Mouse (Mus musculus) forebrain, embryonic 14.5 days (tissue): ENCODE measurements around the gene Dok1. TPM values are rescaled to one million over a fixed set of nuclear protein-coding genes. Genes with fewer than 3 reads are reported as not detected.

Experiments used
- ATAC-seq: fragments of 200-750 bp; cut with Nextera tagmentation; 2 replicates; pipeline ENCODE4 v1.8.0; 2017; ENCODE audit warnings: mild to moderate bottlenecking, moderate library complexity
- DNase-seq: peaks from one replicate; pipeline ENCODE4 v3.0.0-alpha.2; 2015; ENCODE audit warnings: low spot score
- H3K27ac ChIP-seq: fragments of 300-500 bp; sonication (generic); 2 replicates; pipeline ENCODE4 v1.5.1; 2014; ENCODE audit warnings: low read depth, mild to moderate bottlenecking, control low read depth, low read length, moderate library complexity
- H3K27me3 ChIP-seq: fragments of 300-500 bp; sonication (generic); replicated peaks from 2 replicates; pipeline ENCODE4 v1.6.1; 2014; ENCODE audit warnings: low read length, control low read depth, mixed read lengths; ENCODE audit not compliant: control insufficient read depth, insufficient read depth
- H3K36me3 ChIP-seq: fragments of 300-500 bp; sonication (generic); 2 replicates; pipeline ENCODE4 v1.6.1; 2014; ENCODE audit warnings: low read length, control low read depth; ENCODE audit not compliant: control insufficient read depth, insufficient read depth
- H3K4me1 ChIP-seq: fragments of 300-500 bp; sonication (generic); 2 replicates; pipeline ENCODE4 v1.6.1; 2014; ENCODE audit warnings: antibody characterized with exemption, low read length, control low read depth; ENCODE audit not compliant: control insufficient read depth, insufficient read depth
- H3K4me2 ChIP-seq: fragments of 300-500 bp; sonication (generic); 2 replicates; pipeline ENCODE4 v1.6.1; 2014; ENCODE audit warnings: mild to moderate bottlenecking, control low read depth, low read length
- H3K4me3 ChIP-seq: fragments of 300-500 bp; sonication (generic); 2 replicates; pipeline ENCODE4 v1.5.1; 2014; ENCODE audit warnings: low read depth, low read length, control low read depth
- H3K9ac ChIP-seq: fragments of 300-500 bp; sonication (generic); 2 replicates; pipeline ENCODE4 v1.6.1; 2014; ENCODE audit warnings: mild to moderate bottlenecking, low read length, control low read depth, moderate library complexity
- H3K9me3 ChIP-seq: fragments of 300-500 bp; sonication (generic); replicated peaks from 2 replicates; pipeline ENCODE4 v1.6.1; 2016; ENCODE audit warnings: low read length, control low read depth, mixed read lengths; ENCODE audit not compliant: control insufficient read depth
- WGBS: fragments of 180-500 bp; shearing (Covaris S2); extraction: QIAGEN DNeasy Blood & Tissue Kit; methylation state at CpG from one replicate; pipeline ENCODE4 v1.1.7; 2014; 5-methylcytosine and 5-hydroxymethylcytosine counted together
- polyA plus RNA-seq: library from polyadenylated mRNA; unstranded; fragments of >200 nt; fragmentation: Nextera tagmentation; extraction: Ambion mirVana; gene quantifications from 2 replicates; pipeline ENCODE4 v1.2.1, GENCODE M21; 2014

The Dok1 gene
- polyA plus RNA-seq, 1 experiment from 2014 or later = 3.4 TPM

- Histone ChIP-seq H3K27ac (peak within 1 kb of the TSS; percentile 82), H3K4me3 (peak within 1 kb of the TSS; percentile 96), H3K9ac (peak within 1 kb of the TSS; percentile 90), H3K36me3 (peaks cover 28% of the 10 kb centered on the region), H3K27me3 (no peaks in the 10 kb centered on the region), H3K4me2 (peak within 1 kb of the TSS; percentile 87), H3K4me1 (peaks cover 18% of the 10 kb centered on the region), H3K9me3 (no peaks in the 10 kb centered on the region)
- DNase-seq (peak; percentile 99), ATAC-seq (peak; percentile 98)
- under 1% methylated on average over 59 of the region's 64 CpGs for WGBS
These were observed 21.0 kb upstream of the Dok1 start, which contains the start of gene Aup1 for GRCm38 (mm10) chr6:83054074-83054851. Gene Aup1, plus strand, starts transcription at chr6:83054521.

- Histone ChIP-seq H3K36me3 (peaks cover 28% of the 10 kb centered on the region), H3K4me1 (peaks cover 18% of the 10 kb centered on the region), H3K4me2 (peak overlapping the region; percentile 87), H3K27ac (peak overlapping the region; percentile 62; the same call in 1 of the 2 replicates), H3K9ac (peak overlapping the region; percentile 90), H3K27me3 (no peaks in the 10 kb centered on the region), H3K4me3 (peak overlapping the region; percentile 96), H3K9me3 (no peaks in the 10 kb centered on the region)
- 4% methylated on average over 26 of the region's 26 CpGs for WGBS
- DNase-seq (peak; percentile 37), ATAC-seq (peak; percentile 4; the same call in 1 of the 2 replicates)
These were observed 20.1 kb upstream of the Dok1 start for GRCm38 (mm10) chr6:83053136-83053960.

GRCm38 (mm10) chr6:83049367-83049766 is 16.1 kb upstream of the Dok1 start:
- no peaks in the 10 kb centered on the region for H3K9me3 ChIP-seq
- H3K27ac ChIP-seq = no peak overlapping the region
- no peaks in the 10 kb centered on the region for H3K27me3 ChIP-seq
- H3K36me3 ChIP-seq = peaks cover 14% of the 10 kb centered on the region; the same call in 1 of the 2 replicates
- ATAC-seq (no peak), DNase-seq (no peak)
- no peak overlapping the region for H3K9ac ChIP-seq
- H3K4me1 ChIP-seq = peaks cover 10% of the 10 kb centered on the region
- WGBS = 66% methylated on average over 10 of the region's 10 CpGs
- H3K4me3 ChIP-seq = no peak overlapping the region
- H3K4me2 ChIP-seq = no peak overlapping the region

DNA sequence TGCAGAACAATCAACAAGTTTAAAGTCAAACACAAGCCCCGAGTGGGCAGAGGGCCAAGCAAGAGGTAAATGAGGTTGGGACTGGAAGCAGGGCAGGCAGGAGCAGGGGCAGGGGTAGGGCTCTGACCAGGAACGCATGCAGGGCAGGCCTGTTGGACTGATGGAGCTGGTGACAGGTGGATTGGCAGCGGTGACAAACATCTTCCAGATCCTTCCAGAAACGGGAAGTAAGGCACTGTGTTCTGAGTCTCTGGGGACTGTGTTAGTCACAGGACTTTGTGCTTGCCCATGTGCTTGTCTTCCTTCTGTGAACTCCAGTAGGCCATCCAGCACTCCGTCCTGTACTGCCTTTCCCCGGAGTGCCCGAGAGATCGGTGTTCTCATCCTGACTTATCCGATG is 11.5 kb upstream of the Dok1 start:
- H3K36me3 ChIP-seq = no peaks in the 10 kb centered on the region
- H3K9ac ChIP-seq = no peak overlapping the region
- DNase-seq = no peak
- H3K4me2 ChIP-seq = no peak overlapping the region
- no peak overlapping the region for H3K4me3 ChIP-seq
- 82% methylated on average over 9 of the region's 9 CpGs for WGBS
- ATAC-seq = no peak
- H3K9me3 ChIP-seq = no peaks in the 10 kb centered on the region
- no peaks in the 10 kb centered on the region for H3K4me1 ChIP-seq
- no peaks in the 10 kb centered on the region for H3K27me3 ChIP-seq
- H3K27ac ChIP-seq = no peak overlapping the region

GRCm38 (mm10) chr6:83043993-83044392 is 10.7 kb upstream of the Dok1 start:
- H3K36me3 ChIP-seq = no peaks in the 10 kb centered on the region
- no peak overlapping the region for H3K9ac ChIP-seq
- no peaks in the 10 kb centered on the region for H3K9me3 ChIP-seq
- no peak for ATAC-seq
- H3K27ac ChIP-seq = no peak overlapping the region
- H3K4me2 ChIP-seq = no peak overlapping the region
- H3K27me3 ChIP-seq = no peaks in the 10 kb centered on the region
- 84% methylated on average over 5 of the region's 5 CpGs for WGBS
- no peak overlapping the region for H3K4me3 ChIP-seq
- H3K4me1 ChIP-seq = no peaks in the 10 kb centered on the region
- no peak for DNase-seq

GRCm38 (mm10) chr6:83043561-83043960 is 10.3 kb upstream of the Dok1 start:
- no peak overlapping the region for H3K9ac ChIP-seq
- H3K27me3 ChIP-seq = no peaks in the 10 kb centered on the region
- no peak for DNase-seq
- no peak overlapping the region for H3K4me3 ChIP-seq
- H3K4me1 ChIP-seq = no peaks in the 10 kb centered on the region; the same call in 1 of the 2 replicates
- no peak overlapping the region for H3K27ac ChIP-seq
- H3K9me3 ChIP-seq = no peaks in the 10 kb centered on the region
- no peak for ATAC-seq
- H3K4me2 ChIP-seq = no peak overlapping the region
- WGBS = 61% methylated on average over 6 of the region's 6 CpGs
- H3K36me3 ChIP-seq = no peaks in the 10 kb centered on the region

DNA sequence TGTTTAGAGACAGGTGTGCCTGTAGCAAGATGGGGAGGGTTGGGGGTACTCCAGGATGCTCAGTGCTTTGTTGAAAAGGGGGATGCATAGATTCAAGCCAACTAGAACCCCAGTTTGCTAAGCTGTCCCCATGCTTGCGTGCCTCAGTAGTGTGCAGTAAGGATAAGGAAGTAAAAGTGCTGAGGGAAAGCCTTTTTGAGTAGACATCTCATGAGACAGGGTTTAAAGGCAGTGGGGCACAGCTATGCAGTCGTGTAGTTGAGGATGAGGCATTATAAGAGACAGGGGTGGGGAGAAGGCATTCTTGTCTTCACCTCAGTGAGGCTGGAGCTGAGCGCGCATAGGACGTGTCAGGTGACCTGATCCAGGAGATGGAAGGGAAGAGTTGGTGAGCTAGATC is 7.3 kb upstream of the Dok1 start:
- H3K4me1 ChIP-seq = no peaks in the 10 kb centered on the region; the same call in 1 of the 2 replicates
- no peaks in the 10 kb centered on the region for H3K36me3 ChIP-seq
- 77% methylated on average over 5 of the region's 5 CpGs for WGBS
- no peak overlapping the region for H3K4me3 ChIP-seq
- DNase-seq (no peak), ATAC-seq (no peak)
- no peak overlapping the region for H3K27ac ChIP-seq
- no peak overlapping the region for H3K4me2 ChIP-seq
- no peak overlapping the region for H3K9ac ChIP-seq
- no peaks in the 10 kb centered on the region for H3K9me3 ChIP-seq
- no peaks in the 10 kb centered on the region for H3K27me3 ChIP-seq

DNA sequence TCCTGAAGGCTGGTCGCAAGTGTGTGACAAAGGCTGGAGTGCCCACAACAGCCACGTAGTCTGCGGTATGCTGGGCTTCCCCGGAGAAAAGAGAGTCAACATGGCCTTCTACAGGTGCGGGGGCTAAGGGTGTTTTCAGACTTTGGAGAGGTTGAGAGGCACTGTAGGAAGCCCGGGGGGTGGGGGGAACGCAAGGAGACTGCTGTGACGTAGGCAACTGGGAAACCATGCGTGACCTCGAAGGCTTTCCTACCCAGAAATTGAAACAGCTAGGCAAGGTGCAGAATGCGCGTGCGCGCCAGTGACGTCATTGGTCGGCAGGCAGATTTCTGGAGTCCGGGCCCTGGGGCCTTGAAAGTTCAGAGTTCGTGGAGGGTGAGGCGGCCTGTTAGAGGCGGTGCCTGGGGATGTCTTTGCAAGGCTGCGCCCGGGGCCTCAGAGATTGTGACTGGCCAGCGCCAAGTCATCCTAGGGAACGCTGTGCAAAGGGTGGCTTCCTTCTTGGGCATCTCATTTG is 5.3 kb upstream of the Dok1 start:
- DNase-seq (peak; percentile 83), ATAC-seq (peak; percentile 67)
- H3K9ac ChIP-seq = peak overlapping the region; percentile 48; the same call in 1 of the 2 replicates
- peaks cover 6% of the 10 kb centered on the region; the same call in 1 of the 2 replicates for H3K4me1 ChIP-seq
- H3K9me3 ChIP-seq = no peaks in the 10 kb centered on the region
- H3K27ac ChIP-seq = no peak overlapping the region
- H3K27me3 ChIP-seq = no peaks in the 10 kb centered on the region
- 10% methylated on average over 24 of the region's 24 CpGs for WGBS
- no peaks in the 10 kb centered on the region for H3K36me3 ChIP-seq
- H3K4me3 ChIP-seq = peak overlapping the region; percentile 24
- H3K4me2 ChIP-seq = peak overlapping the region; percentile 58
